Mouse (Mus musculus) thymus, adult 2 months (tissue): ENCODE measurements around the gene Os9.

Experiments
- CTCF ChIP-seq: fragments of 200-500 bp; IDR thresholded peaks from 2 replicates; pipeline ENCODE4 v1.5.1; 2012; ENCODE audit warnings: mild to moderate bottlenecking, control low read depth, low read length, moderate library complexity, borderline replicate concordance; ENCODE audit not compliant: control insufficient read depth, poor library complexity, insufficient read depth; ENCODE audit errors: extremely low read depth
- POLR2A ChIP-seq: fragments of 200-500 bp; IDR thresholded peaks from 2 replicates; pipeline ENCODE4 v1.6.1; 2012; ENCODE audit warnings: mild to moderate bottlenecking, low read length, control low read depth, moderate library complexity; ENCODE audit not compliant: control insufficient read depth, poor library complexity, insufficient read depth; ENCODE audit errors: extremely low read depth

GRCm38 (mm10) chr10:127065981-127066380, 55.0 kb downstream of the Os9 start:
- TF ChIP-seq POLR2A (no peak), CTCF (no peak)
